Mouse (Mus musculus) spleen, postnatal 10 days (tissue): ENCODE results near the gene Suclg2.
"Not testable (repeated sequence)": the region's sequence is repeated elsewhere in the genome, so short reads cannot be mapped to it uniquely, and the experiment has no call there.

Source experiments
- DNase-seq, 2 experiments: peaks; one replicate each; pipeline ENCODE4 v3.0.0; 2021 to 2022; ENCODE audit warnings: low spot score in 2 of 2

Gene Suclg2

DNA sequence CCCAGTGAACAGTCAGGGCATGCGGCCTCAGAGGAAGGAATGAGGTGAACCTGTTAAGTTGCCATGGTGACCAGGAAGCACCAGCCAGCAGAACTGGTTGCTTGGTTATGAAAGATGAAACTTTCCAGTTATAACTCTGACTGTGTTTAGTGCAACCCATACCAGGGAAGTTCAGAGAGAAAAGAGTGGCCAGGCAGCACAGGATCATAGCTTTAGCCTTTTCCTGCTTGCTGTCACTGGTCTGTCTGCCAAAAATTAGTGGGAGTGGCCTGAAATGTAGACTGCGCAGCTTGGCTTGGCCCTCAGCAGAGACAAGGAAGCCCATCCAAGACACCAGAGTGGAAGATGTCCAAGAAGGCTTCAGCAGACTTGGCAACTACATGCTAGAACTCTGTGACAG is 96.8 kb downstream of the Suclg2 start:
- no peak for DNase-seq

DNA sequence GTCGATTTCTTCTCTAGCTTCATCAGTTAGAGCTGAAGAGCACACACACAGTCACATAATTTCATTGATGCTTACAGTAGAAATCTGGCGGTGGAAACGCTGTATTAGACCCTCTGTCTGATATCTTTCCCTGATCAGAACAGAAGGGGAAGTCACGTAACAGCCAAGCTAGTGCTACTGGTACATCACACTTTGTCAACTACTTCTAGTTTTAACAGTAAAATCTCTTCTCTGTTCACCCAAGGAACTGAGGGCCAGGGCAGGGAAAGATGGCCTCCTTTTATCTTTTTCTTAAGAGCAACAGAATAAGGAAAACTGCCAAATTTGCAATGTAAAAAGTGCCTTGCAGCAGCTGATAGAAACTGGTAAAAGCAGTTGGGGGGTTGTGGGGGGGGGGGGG is 97.8 kb downstream of the Suclg2 start:
- DNase-seq: no peak

DNA sequence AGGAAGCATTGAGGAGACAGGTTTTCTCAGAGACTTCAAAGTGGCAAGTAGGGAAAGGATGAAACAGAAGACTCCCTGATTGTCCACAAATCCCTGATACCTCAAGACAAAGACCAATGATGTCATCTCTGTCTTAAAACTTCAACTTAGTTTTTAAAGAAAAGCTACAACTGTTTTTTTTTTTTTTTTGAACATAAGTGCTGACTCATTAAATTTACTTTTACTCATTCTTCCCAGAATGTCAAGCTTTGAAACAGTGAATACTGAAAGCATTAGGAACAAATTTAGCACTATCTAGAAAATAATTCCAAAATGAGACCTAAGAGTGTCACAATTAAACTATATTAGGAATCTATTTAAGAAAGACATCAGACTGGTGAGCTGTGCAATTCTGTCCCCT is 98.8 kb downstream of the Suclg2 start:
- DNase-seq: no peak

DNA sequence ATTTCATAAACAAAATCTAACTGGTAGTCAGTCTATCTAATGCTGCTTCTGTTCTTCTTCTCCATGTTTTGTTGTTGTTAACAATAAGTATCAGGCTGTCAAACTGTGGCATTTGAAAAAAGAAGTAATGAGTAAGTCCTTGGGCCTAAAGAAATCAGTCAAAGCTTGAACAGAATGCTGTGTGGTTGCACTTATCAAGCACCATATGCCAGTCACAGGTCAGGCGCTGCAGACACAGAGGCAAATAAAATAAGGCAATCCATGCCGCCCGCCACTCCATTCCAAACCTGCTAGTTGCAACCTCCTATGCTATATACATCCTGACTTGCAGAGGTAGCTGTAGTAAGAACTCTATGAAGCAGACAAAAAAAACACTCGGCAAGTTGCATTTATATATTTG is 100.2 kb downstream of the Suclg2 start:
- no peak for DNase-seq

DNA sequence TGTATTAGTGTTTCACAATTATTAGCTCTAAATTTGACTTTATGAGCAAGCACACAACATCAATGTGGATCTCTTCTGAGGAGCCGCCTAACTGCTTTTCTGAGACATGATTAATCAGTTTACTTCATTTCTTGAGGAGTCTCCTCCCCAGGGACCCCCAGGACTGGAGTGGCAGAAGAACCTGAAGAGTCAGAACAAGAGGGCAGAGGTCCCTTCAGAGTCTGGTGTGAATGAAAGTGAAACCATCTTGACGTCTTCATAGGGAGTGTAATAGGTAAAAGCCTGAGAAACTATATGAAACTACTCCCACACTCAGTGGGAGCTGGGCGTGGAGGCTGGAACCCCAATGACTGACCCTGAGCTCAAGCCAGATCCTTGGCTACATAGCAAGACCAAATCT is 105.4 kb downstream of the Suclg2 start:
- no peak for DNase-seq

DNA sequence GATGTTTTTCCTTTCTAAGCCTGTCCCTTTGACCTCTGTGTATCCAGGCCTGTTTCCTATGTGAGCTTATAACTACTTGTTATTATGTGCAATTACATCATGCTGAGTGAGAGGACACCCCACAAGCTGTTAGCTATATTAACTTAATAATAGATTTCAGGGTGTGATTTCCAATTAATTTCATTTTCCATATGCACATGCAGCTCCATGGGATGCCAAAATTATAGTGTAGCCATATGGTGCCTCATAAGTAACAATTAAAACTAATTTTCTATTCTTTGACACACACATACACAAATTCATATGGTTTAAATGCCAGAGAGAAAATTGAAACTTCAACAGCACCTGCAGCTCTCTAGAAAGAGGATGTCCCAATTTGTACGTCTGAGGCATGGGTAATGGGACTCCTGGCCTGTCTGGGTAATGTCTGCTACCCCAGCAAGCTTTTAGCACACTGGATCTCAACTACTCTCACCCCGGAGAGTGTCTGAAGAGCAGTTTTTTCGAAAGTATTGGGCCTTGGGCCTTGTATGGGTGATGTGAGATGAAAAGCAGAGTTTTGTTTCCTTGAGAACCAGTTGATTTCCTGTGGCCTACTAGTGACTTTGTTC is 106.1 kb downstream of the Suclg2 start:
- no peak for DNase-seq

DNA sequence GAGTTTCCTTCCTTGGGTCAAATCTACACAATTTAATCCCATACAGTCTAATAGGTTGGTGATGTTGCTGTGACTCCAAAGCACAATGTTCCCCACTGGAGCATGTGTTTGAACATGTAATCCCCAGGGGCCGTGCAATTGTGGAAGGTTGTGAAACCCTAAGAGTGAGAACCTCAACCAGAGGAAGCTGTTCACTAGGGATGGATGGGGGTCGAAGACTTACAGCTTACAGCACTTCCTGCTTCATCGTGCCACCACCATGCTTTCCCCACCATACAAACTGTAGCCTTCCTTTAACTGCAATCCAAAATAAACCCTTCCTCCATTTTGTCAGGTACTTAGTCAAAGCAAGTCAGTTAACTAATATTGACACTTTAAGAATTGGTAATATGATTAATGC is 107.5 kb downstream of the Suclg2 start:
- DNase-seq: no peak

DNA sequence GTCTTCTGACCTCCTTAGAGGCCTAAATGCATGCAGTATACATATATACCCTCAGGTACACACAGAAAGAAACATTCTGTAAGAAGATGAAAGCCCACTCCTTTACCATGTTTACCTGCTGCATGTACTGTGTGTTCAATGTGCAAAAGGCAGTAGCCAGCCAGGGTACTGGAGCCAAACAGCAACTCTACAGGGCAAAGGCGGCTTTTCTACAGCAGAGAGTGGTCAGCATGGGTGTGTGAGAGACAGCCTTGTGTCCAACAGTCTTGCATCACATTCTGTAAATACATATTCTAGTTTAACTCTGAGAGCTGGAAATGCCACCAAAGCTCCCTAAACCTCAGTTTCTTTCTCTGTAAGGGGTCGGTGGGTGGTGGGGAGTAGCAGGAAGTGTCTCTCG is 110.5 kb downstream of the Suclg2 start:
- no peak for DNase-seq

DNA sequence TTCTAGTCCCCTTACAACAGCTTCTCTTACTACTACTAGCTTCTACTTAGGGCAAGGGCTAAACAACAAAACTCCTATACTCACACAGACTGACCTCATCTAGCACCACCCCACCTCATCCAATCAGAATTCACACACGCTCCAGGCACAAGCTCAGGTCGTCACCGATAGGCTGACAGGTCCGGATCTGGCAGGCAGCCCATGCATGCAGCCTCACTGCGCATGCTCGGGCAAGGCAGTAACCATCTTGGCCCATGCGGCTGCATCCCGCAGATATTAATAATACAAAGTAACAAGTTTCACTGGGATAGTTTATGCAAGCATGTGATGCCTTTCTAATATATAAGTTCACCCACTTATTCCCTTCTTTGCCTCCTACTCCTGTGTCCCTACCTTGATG is 117.9 kb downstream of the Suclg2 start:
- DNase-seq: not testable (repeated sequence)

DNA sequence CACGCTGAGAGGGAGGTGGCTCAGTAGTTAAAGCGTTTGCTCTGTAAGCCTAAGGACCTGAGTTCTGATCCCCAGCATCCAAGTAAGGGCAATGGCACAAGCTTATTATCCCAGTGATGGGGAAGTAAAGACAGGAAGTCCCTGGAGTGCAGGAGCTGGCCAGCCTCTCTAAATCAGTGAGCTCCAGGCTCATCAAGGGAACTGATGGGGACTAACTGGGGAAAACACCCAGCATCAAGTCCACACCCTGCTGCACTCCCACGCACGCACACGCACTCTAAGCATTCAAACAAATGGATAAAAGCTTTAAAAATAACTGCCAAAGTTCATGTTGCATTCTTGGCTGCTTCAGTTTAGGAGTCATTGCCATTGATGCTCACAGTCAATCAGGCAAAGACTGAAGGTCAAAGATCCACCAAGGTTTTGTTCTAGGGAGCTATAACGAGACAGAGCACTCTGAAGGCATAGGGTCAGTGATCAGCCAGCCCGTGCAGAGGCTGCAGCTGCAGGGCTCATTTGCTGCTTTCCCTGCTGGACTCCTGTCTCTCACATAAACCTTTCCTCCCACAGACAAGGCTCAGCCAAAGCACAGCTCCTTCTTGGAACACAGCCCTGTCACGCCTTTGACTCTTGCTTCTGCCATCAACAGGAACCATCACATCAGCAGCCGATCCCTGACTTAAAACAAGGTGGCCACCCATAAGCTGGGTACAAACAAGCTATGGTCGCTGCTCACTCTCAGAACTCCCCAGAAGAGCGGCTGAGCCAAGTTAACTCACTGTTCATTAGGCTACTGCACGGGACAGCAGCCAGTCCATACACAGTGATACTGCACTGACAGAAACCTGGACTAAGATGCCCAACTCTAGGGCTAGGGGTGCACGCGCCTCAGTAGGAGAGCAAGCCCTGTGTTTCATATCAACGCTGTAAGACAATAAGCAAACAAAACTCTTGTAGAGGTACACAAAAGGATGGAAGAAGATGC is 121.5 kb downstream of the Suclg2 start:
- DNase-seq: no peak

DNA sequence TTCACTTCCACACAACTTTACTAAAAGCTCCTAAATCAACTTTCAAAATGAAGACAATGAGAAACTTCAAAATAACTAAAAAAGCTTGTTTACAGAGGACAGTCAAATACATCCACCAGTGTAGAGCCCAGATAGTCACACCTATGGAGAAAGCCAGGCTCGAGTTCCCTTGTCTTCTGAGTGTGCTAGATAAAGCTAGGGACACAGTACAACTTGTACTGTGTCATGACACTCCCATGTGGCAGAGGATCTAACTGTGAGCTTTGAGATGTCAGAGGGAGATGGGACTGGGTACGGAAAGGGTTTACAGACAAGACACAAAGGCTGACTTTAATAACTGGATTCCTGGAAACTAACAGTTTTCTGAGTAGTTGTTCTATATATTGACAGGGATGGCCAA is 122.7 kb downstream of the Suclg2 start:
- DNase-seq: no peak

DNA sequence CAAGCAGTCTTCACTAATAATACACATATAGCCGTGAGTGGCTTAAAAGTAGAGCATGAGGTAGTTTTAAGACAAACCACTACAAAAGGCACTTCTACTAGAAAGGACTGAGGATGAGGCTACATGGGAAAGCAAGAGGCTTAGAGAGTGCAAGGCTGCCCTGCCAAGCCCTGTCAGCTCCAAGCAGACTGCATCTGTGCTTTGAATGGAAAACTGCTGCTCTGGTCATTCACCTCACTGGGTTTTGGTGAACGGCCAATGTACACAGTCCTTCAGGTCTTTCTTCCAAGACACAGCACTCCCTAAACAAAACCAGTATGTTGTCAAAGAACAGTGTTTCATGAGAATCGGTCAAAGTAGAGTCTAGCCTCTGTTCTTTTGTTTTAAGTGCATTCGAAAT is 124.4 kb downstream of the Suclg2 start:
- DNase-seq: no peak

DNA sequence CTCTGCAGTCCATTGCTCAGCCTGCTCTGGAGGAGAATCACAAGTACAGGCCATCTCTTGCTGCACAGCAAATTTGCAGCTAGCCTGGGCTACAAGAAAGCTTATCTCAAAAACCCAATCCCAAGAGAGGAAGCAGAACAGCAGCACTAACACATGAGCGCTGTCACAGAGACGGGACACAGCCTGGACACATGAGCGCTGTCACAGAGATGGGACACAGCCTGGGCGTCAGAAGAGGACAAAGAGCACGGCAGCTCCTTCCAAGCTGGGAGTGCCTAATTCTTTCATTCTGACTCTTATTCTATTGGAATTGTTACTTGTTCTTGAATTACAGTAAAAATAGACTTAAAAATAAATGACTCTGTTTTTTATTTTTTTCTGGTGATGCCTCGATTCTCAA is 126.2 kb downstream of the Suclg2 start:
- no peak for DNase-seq

DNA sequence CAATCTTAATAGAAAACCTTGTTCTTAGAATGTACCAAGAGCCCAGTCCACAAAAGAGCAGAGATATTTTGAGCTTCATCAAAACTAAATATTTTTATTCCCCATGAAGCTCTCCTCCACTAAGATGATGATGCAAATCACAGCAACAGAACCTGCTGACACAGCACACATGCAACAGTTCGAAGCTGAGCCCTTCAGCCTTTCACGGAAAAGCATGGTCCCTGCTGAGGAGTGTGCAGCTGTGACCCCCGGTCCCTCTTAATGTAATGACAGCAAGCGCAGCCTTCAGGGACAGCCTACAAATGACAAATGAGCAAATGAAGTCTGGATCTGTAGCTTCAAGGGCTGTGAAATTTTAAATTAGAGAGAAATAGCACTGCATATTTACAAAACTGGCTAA is 128.1 kb downstream of the Suclg2 start:
- no peak for DNase-seq

DNA sequence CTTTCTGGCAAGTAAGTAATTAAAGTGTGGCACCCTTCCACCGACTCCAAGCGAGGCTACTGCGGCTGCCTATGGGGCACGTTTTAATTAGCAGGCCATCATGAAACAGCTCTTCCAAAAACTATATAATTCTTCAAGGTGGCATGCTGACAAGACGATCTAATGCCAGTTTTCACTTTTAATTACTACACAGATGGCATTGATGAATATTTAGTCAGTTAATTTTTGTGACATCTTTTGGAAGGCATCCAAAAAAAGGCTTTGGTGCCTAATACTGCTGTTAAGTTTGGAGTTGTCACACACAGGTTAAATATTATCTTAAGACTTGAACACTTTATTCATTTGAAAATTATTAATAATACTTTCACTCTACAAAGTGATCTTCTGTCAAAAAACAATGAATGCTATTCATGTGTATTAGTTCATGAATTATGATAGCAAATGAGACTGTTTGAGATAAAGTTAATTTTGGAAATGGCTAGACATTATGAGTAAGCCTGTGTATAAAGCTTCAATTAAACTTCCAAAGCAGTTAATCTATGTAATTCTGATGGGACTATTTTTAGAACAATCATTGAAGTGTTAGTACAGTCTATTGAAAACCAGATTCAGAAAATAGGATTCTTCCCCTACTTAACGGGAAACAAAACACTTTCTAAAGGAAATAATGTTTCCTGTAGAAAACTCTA is 131.3 kb downstream of the Suclg2 start:
- no peak for DNase-seq

DNA sequence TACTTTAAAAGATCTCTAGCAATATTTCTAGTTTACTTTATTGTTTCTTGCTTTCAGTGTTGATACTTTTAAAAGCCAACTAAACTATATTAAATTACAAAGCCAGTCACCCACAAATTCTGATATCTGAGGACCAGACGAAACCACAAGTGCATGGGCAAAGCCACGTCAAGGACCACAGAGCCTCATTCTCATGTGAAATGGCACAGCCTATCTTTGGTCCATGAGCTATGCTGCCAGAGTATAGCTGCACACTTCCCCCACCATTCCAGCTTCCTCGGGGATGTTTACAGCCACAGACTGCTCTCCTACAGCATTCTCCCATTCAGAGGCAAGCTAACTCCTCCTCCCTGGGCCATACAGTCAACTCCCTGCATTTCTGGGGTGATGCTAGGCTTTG is 136.7 kb downstream of the Suclg2 start:
- DNase-seq: no peak

DNA sequence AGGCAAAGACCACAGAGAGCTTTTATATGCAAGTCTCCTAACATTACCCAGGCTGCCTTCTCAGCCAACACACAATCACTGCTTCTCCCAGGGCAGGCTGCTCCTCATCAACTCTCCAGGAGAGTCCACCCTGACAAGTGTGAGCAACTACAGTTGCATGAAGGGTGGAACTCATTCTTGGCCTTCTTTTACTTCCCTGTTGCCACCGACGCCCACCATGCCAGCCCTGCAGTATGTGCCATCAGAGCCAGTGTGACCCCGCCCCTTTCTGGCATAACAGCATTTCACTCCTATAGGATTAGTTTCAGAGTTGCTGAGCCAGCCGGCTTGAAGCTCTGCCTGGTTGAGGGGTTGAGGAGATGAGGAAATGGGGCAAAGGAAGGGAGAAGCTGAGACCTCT is 138.8 kb downstream of the Suclg2 start:
- DNase-seq: no peak

DNA sequence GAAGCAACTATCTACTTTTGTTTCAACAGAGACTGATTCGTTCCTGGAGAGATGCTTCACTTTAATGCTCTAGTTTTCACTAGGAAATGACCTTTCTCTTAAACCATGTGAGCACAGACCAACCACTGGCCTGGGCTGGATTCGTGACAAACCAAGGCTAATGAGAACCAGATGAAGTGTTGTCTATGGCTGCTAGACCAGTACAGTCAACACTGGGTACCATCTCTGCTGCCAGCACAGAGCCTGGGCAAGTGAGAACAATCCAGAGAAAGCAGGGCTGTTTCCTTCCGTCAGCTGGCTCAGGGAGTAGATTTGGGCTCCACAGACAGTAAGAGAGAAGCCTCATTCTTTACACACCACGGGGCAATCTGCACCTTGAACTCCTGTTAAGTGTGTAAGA is 143.1 kb downstream of the Suclg2 start:
- no peak for DNase-seq

DNA sequence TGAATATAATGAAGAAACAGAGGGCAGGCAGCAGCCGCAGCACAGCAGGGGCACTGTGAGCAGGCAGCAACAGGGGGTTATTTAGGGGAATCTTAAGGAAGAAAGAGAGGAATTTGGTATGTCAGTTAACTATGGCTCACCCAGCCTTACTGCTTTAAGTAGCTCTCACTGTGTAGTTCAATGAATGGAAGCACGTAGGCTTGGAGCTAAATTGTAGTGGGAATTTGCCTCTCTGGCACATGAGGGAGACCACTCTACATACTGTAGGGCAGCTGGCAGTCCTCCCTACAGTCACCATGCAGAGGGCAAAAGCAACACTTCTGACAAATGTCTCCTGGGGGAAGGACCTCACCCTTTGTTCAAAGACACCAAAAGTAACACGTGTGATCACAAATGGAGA is 143.7 kb downstream of the Suclg2 start:
- DNase-seq: no peak

DNA sequence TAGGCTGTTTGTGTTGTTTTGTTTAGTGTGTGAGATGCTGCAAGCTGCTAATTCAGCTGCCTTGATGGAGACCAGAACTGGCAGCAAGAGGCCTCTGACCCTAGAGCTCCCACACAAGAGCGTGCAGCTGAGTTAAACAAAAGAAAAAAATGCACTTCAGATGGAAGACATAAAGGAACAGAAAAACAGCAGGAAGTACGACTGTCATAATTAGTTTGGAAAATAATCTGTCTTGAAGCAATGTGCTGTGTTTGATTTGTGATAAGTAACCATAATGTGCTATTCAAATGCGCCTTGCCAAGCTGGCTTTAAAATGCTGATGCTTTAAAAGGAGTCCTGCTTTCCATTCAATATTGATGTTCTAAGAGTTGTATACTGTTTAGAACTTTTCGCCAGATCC is 144.2 kb downstream of the Suclg2 start:
- DNase-seq: no peak

DNA sequence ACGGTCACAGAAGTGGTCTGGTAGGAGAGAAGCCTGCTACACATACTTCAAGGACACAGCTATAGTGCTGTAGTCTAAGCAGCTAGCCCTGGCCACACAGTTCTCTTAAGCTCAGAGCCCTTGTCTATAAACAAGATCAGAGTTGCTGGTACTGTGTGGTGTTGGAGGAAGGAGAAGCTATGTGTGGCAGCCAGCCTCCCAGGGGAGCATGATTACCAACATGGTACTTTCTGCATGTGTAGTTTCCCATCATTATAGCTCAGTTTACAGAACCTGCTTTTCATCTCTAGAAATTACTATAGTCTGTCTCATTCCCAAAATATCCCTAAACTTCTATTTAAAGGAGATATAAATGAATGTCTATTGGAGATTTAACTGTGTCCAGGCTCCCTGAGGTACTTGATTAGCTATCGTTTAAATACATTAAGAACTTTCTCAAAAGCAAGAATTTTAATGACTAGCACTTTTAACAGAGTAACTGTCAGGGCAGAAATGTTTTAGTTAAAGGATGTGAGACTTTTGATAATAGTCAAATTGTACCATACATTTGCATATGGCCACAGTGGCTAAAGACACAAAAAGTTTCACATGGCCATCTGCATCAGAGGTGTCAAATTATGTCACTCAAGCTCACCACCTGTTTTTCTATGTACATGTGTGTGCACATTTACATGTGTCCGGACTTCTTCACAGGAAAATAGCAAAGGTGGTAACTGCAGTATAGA is 145.4 kb downstream of the Suclg2 start:
- DNase-seq: no peak

DNA sequence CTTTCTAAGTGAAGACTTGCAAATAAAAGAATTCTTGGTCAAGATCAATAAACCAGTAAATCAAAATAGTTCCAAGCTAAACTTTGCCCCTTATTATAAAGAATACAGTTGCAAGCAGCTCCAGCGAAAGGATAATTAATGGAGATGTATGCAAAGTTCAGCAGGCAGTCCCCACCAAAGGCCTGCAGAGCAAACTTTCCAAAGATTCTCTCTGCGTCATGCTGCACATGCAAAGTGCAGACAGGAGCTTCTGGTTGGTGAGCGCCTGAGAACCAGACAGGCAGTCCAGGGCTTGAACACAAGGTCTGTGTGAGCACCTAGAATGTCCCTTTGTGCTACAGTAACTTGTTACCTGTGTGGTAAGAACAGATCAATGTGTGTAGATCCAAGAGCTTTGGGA is 147.0 kb downstream of the Suclg2 start:
- no peak for DNase-seq
